Mouse (Mus musculus) cortical plate, adult 2 months (tissue): ENCODE data around the gene Ptgds. TPM values are rescaled to one million over a fixed set of nuclear protein-coding genes. Genes with fewer than 3 reads are reported as not detected.
A peak's percentile ranks its signal among the peaks of the same experiment; 100 is the strongest.

ENCODE experiments used
- H3K27ac ChIP-seq: fragments of 200-500 bp; 2 replicates; pipeline ENCODE4 v1.5.1; 2012; ENCODE audit warnings: low read length, control low read depth, inconsistent platforms; ENCODE audit not compliant: insufficient read depth
- H3K4me1 ChIP-seq: fragments of 200-500 bp; 2 replicates; pipeline ENCODE4 v1.6.1; 2011; ENCODE audit warnings: low read length; ENCODE audit not compliant: control insufficient read depth, insufficient read depth
- H3K4me3 ChIP-seq: fragments of 200-500 bp; 2 replicates; pipeline ENCODE4 v1.5.1; 2011; ENCODE audit warnings: mild to moderate bottlenecking, low read length, control low read depth; ENCODE audit not compliant: insufficient read depth
- CTCF ChIP-seq: fragments of 200-500 bp; IDR thresholded peaks from 2 replicates; pipeline ENCODE4 v1.5.1; 2011; ENCODE audit warnings: mild to moderate bottlenecking, control low read depth, low read length; ENCODE audit not compliant: insufficient read depth; ENCODE audit errors: extremely low read depth
- POLR2A ChIP-seq: fragments of 200-500 bp; IDR thresholded peaks from 2 replicates; pipeline ENCODE4 v1.6.1; 2011; ENCODE audit warnings: mild to moderate bottlenecking, low read length, control low read depth; ENCODE audit not compliant: insufficient read depth; ENCODE audit errors: extremely low read depth
- polyA plus RNA-seq: library from polyadenylated mRNA; depleted of rRNA; stranded (reverse); fragments of >200 nt; gene quantifications from 2 replicates; pipeline ENCODE4 v1.2.3, GENCODE M21; 2012

Ptgds gene
- polyA plus RNA-seq, 1 experiment: 2,426 TPM

GRCm38 (mm10) chr2:25482969-25483368, 13.1 kb upstream of the Ptgds start:
- Histone ChIP-seq H3K4me3 (no peak overlapping the region), H3K4me1 (peaks cover 4% of the 10 kb centered on the region; the same call in 1 of the 2 replicates), H3K27ac (no peak overlapping the region)
- TF ChIP-seq CTCF: peak; percentile 46
- no peak for TF ChIP-seq POLR2A

- no peak for TF ChIP-seq POLR2A
- peaks cover 4% of the 10 kb centered on the region; the same call in 1 of the 2 replicates for H3K4me1 ChIP-seq
- H3K4me3 ChIP-seq: no peak overlapping the region
- no peak overlapping the region for H3K27ac ChIP-seq
These were observed 10.7 kb upstream of the Ptgds start for GRCm38 (mm10) chr2:25480541-25480940.

- no peak for TF ChIP-seq POLR2A
- TF ChIP-seq CTCF: no peak
- Histone ChIP-seq H3K4me1 (peaks cover 4% of the 10 kb centered on the region; the same call in 1 of the 2 replicates), H3K27ac (peak overlapping the region; percentile 52; the same call in 1 of the 2 replicates)
These were observed 9.9 kb upstream of the Ptgds start for GRCm38 (mm10) chr2:25479551-25480311.

GRCm38 (mm10) chr2:25477967-25478675, 8.3 kb upstream of the Ptgds start:
- Histone ChIP-seq H3K4me3 (no peak overlapping the region), H3K4me1 (peaks cover 4% of the 10 kb centered on the region; the same call in 1 of the 2 replicates), H3K27ac (peak overlapping the region; percentile 58; the same call in 1 of the 2 replicates)
- TF ChIP-seq POLR2A: no peak
- no peak for TF ChIP-seq CTCF

More at GRCm38 (mm10) chr2:25479551-25480311, 9.9 kb upstream of the Ptgds start:
- H3K4me3 ChIP-seq: no peak overlapping the region

GRCm38 (mm10) chr2:25477541-25477940, 7.7 kb upstream of the Ptgds start:
- TF ChIP-seq CTCF (no peak), POLR2A (no peak)

GRCm38 (mm10) chr2:25472550-25472949, 2.7 kb upstream of the Ptgds start:
- Histone ChIP-seq H3K4me3 (no peak overlapping the region), H3K4me1 (no peaks in the 10 kb centered on the region; the same call in 1 of the 2 replicates), H3K27ac (no peak overlapping the region)
- TF ChIP-seq CTCF (no peak), POLR2A (no peak)

More at GRCm38 (mm10) chr2:25477541-25477940, 7.7 kb upstream of the Ptgds start:
- Histone ChIP-seq H3K27ac (no peak overlapping the region), H3K4me1 (peaks cover 4% of the 10 kb centered on the region; the same call in 1 of the 2 replicates), H3K4me3 (no peak overlapping the region)

GRCm38 (mm10) chr2:25468962-25469915, 607 bp downstream of the Ptgds start:
- Histone ChIP-seq H3K27ac (peak overlapping the region; percentile 66), H3K4me1 (no peaks in the 10 kb centered on the region; the same call in 1 of the 2 replicates), H3K4me3 (peak overlapping the region; percentile 5)
- TF ChIP-seq POLR2A: peak; percentile 59; the same call in 1 of the 2 replicates
- TF ChIP-seq CTCF: no peak

- Histone ChIP-seq H3K27ac (peak overlapping the region; percentile 32; the same call in 1 of the 2 replicates), H3K4me3 (no peak overlapping the region; the same call in 1 of the 2 replicates), H3K4me1 (no peaks in the 10 kb centered on the region; the same call in 1 of the 2 replicates)
- TF ChIP-seq CTCF (no peak), POLR2A (no peak)
These were observed 2.1 kb downstream of the Ptgds start for GRCm38 (mm10) chr2:25467606-25468303.
